Mouse (Mus musculus): ENCODE measurements around the gene Wdr41. TPM values are rescaled to one million over a fixed set of nuclear protein-coding genes. Genes with fewer than 3 reads are reported as not detected.

Wdr41 gene
- polyA plus RNA-seq, 1 experiment from 2014 or later: 7.4 TPM

DNA sequence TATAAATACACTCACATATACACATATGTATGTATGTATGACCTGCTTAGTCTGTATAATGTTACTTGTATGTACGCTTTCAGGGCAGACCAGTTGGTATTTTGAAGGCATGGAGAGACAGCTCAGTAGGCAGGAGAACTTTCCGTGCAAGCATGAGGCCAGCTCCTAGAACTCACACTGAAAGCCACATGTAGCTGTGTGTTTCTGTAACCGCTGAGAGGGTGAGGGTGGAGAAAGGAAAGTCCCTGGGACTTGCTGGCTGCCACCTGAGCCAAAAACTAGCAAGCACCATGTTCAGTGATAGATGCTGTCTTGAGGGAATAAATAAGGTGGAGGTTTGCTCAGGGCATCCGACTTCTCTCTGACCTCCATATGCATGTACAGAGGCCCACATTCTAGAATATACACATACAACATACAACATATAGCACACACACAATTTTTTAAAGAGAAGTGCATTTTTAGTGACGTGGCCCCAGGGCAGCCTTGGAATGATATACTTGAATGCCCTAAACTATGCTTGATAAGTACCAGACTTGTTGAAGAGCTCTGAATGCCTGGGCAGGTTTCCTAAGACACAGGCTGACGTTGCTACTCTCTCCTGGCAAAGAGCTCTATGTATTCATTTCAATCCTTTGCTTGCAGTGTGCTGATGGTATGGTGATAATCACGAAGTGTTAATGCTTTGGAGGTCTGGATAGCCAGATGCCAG, 35.6 kb downstream of the Wdr41 start:
- Histone ChIP-seq H3K27ac (ENCODE audit: low read depth) (no peak overlapping the region), H3K4me3 (ENCODE audit: low read depth, low read length) (no peak overlapping the region), H3K9ac (replicated peaks) (no peak overlapping the region), H3K4me1 (ENCODE audit: insufficient read depth) (no peaks in the 10 kb centered on the region), H3K4me2 (ENCODE audit: low read depth, low read length) (no peak overlapping the region), H3K9me3 (ENCODE audit: low read length) (no peaks in the 10 kb centered on the region), H3K27me3 (ENCODE audit: insufficient read depth, low read length) (no peaks in the 10 kb centered on the region), H3K36me3 (replicated peaks; ENCODE audit: insufficient read depth, low read length) (peaks cover 6% of the 10 kb centered on the region)
- DNase-seq (no peak), ATAC-seq (no peak)
- 84% methylated on average over 7 of the region's 7 CpGs for WGBS (ENCODE audit: insufficient replicate concordance)
- no peak for TF ChIP-seq EP300 (IDR thresholded peaks at IDR 0.05; ENCODE audit: low read depth)
- TF ChIP-seq CTCF (IDR thresholded peaks at IDR 0.05; ENCODE audit: low read depth): no peak

DNA sequence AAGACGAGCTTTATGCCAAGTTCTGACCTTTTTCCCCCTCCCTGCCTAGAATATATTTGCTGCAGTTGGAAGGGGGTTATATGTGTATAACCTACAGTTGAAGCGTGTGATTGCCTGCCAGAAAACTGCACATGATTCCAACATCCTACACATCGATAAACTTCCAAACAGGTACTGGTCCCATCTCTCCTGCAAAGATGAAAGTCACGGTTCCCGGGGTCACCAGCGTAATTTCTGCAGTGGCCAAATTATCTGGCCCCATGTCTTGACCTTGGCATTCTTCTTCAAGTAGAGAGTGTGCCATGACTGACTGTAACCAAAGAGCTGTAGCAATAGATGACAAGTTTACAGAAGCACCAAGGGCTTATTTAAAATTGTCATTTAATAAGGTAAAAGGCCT, 41.1 kb downstream of the Wdr41 start:
- no peak overlapping the region for H3K4me3 ChIP-seq (ENCODE audit: low read depth, low read length)
- H3K9me3 ChIP-seq (ENCODE audit: low read length): no peaks in the 10 kb centered on the region
- no peak overlapping the region for H3K9ac ChIP-seq (replicated peaks)
- 90% methylated on average over 6 of the region's 6 CpGs for WGBS (ENCODE audit: insufficient replicate concordance)
- no peak for ATAC-seq
- TF ChIP-seq EP300 (IDR thresholded peaks at IDR 0.05; ENCODE audit: low read depth) (no peak), CTCF (IDR thresholded peaks at IDR 0.05; ENCODE audit: low read depth) (no peak)
- no peak overlapping the region for H3K4me2 ChIP-seq (ENCODE audit: low read depth, low read length)
- H3K27me3 ChIP-seq (ENCODE audit: insufficient read depth, low read length): no peaks in the 10 kb centered on the region
- H3K4me1 ChIP-seq (ENCODE audit: insufficient read depth): no peaks in the 10 kb centered on the region
- H3K27ac ChIP-seq (ENCODE audit: low read depth): no peak overlapping the region
- no peak for DNase-seq
- peaks cover 3% of the 10 kb centered on the region; the same call in 1 of the 2 replicates for H3K36me3 ChIP-seq (replicated peaks; ENCODE audit: insufficient read depth, low read length)

DNA sequence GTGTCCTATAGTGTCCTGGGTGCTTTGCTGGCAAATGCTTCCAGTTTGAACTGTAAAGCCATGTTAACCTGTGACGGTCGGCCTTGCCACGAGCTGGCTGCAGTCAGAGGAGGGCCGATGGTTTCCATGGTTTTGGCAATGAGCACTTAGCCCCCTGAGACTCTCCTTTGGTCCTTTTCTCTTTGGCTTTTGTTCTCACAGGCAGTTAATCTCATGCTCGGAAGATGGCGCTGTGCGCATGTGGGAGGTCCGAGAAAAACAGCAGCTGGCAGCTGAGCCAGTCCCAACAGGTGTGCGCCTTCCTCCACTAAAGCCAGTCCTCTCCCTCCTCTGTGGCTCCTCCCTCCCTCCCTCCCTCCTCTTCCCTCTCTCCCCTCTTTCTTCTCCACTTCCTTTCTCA, 41.8 kb downstream of the Wdr41 start:
- no peak overlapping the region for H3K4me3 ChIP-seq (ENCODE audit: low read depth, low read length)
- no peak overlapping the region for H3K9ac ChIP-seq (replicated peaks)
- DNase-seq (peak; percentile 47), ATAC-seq (no peak)
- no peaks in the 10 kb centered on the region for H3K9me3 ChIP-seq (ENCODE audit: low read length)
- WGBS (ENCODE audit: insufficient replicate concordance): 13% methylated on average over 9 of the region's 9 CpGs
- no peak overlapping the region for H3K4me2 ChIP-seq (ENCODE audit: low read depth, low read length)
- H3K27ac ChIP-seq (ENCODE audit: low read depth): no peak overlapping the region
- H3K4me1 ChIP-seq (ENCODE audit: insufficient read depth): no peaks in the 10 kb centered on the region
- no peaks in the 10 kb centered on the region for H3K27me3 ChIP-seq (ENCODE audit: insufficient read depth, low read length)
- peak; percentile 69 for TF ChIP-seq CTCF (IDR thresholded peaks at IDR 0.05; ENCODE audit: low read depth)
- TF ChIP-seq EP300 (IDR thresholded peaks at IDR 0.05; ENCODE audit: low read depth): no peak
- peaks cover 9% of the 10 kb centered on the region; the same call in 1 of the 2 replicates for H3K36me3 ChIP-seq (replicated peaks; ENCODE audit: insufficient read depth, low read length)

DNA sequence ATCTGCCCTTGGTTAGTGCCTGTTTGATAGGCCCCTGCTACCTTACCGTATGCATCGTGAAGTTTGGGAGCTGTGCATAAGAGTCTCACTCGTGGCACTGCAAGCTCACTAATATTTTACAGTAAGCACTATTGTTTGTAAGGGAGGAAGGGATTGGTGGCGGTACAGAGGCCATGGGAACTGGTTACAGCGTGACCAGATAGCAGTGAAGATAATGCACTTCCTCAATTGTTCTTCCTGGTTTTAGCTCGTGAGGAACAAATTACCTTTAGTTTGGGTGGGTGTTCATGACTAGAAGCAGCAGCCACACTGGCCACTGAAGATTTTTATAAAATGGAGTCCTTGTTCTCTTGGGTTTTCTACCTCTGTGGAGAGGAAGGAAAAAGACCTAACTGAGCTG, 43.2 kb downstream of the Wdr41 start:
- Histone ChIP-seq H3K4me1 (ENCODE audit: insufficient read depth) (no peaks in the 10 kb centered on the region), H3K9ac (replicated peaks) (no peak overlapping the region), H3K27me3 (ENCODE audit: insufficient read depth, low read length) (no peaks in the 10 kb centered on the region), H3K4me2 (ENCODE audit: low read depth, low read length) (no peak overlapping the region), H3K9me3 (ENCODE audit: low read length) (no peaks in the 10 kb centered on the region), H3K27ac (ENCODE audit: low read depth) (no peak overlapping the region), H3K4me3 (ENCODE audit: low read depth, low read length) (no peak overlapping the region), H3K36me3 (replicated peaks; ENCODE audit: insufficient read depth, low read length) (peaks cover 9% of the 10 kb centered on the region; the same call in 1 of the 2 replicates)
- DNase-seq (no peak), ATAC-seq (no peak)
- 43% methylated on average over 6 of the region's 6 CpGs for WGBS (ENCODE audit: insufficient replicate concordance)
- no peak for TF ChIP-seq EP300 (IDR thresholded peaks at IDR 0.05; ENCODE audit: low read depth)
- TF ChIP-seq CTCF (IDR thresholded peaks at IDR 0.05; ENCODE audit: low read depth): no peak

DNA sequence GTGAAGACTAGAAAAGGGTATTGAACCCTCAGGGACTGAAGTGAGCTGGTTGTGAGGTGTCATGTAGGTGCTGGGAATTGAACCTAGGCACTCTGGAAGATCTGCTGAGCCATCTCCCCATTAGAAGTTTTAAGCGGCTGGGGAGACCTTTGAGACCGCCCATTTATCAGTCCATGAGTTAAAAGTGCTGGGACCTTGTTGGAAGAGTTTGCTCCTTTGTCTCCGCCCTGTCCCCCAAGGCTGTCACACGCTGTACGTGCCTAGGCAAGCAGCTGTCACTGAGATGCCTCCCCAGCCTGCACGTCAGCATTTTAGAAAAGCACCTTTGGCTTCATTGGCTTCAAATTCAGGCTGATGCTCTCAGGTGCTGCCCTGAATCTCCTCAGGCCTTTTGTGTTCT, 44.1 kb downstream of the Wdr41 start:
- H3K4me2 ChIP-seq (ENCODE audit: low read depth, low read length): no peak overlapping the region
- H3K4me1 ChIP-seq (ENCODE audit: insufficient read depth): no peaks in the 10 kb centered on the region
- no peak for DNase-seq
- no peak overlapping the region for H3K4me3 ChIP-seq (ENCODE audit: low read depth, low read length)
- no peak overlapping the region for H3K27ac ChIP-seq (ENCODE audit: low read depth)
- no peaks in the 10 kb centered on the region for H3K9me3 ChIP-seq (ENCODE audit: low read length)
- ATAC-seq: no peak
- 86% methylated on average over 6 of the region's 6 CpGs for WGBS (ENCODE audit: insufficient replicate concordance)
- TF ChIP-seq CTCF (IDR thresholded peaks at IDR 0.05; ENCODE audit: low read depth) (no peak), EP300 (IDR thresholded peaks at IDR 0.05; ENCODE audit: low read depth) (no peak)
- H3K36me3 ChIP-seq (replicated peaks; ENCODE audit: insufficient read depth, low read length): peaks cover 9% of the 10 kb centered on the region; the same call in 1 of the 2 replicates
- H3K27me3 ChIP-seq (ENCODE audit: insufficient read depth, low read length): no peaks in the 10 kb centered on the region
- H3K9ac ChIP-seq (replicated peaks): no peak overlapping the region

DNA sequence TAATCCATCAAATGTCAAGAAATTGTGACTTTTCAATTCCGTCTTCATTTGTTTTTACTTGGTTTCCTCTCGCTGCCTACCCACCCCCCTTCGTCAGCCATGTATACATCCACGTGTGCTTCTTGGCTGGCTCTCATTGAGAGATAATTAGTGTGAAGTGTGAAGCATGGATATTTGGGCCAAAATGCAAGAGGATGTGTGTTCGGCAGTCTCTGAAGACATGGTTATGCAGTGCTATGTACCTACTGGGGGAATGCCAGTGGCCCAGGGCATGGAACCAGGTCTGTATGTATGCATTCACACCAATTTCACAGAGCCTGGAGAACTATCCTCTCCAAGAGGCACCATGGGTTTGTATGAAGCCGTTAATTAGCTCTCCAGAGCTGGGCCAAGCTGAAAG, 54.7 kb downstream of the Wdr41 start:
- ATAC-seq: no peak
- TF ChIP-seq CTCF (IDR thresholded peaks at IDR 0.05; ENCODE audit: low read depth): no peak
- TF ChIP-seq EP300 (IDR thresholded peaks at IDR 0.05; ENCODE audit: low read depth): no peak
- no peak overlapping the region for H3K4me2 ChIP-seq (ENCODE audit: low read depth, low read length)
- WGBS (ENCODE audit: insufficient replicate concordance): 78% methylated on average over 6 of the region's 6 CpGs
- no peak for DNase-seq
- H3K4me1 ChIP-seq (ENCODE audit: insufficient read depth): no peaks in the 10 kb centered on the region
- H3K4me3 ChIP-seq (ENCODE audit: low read depth, low read length): no peak overlapping the region
- H3K36me3 ChIP-seq (replicated peaks; ENCODE audit: insufficient read depth, low read length): no peaks in the 10 kb centered on the region
- H3K9me3 ChIP-seq (ENCODE audit: low read length): no peaks in the 10 kb centered on the region
- no peak overlapping the region for H3K9ac ChIP-seq (replicated peaks)
- H3K27ac ChIP-seq (ENCODE audit: low read depth): no peak overlapping the region
- H3K27me3 ChIP-seq (ENCODE audit: insufficient read depth, low read length): no peaks in the 10 kb centered on the region

Measured in liver, postnatal 0 days (tissue).